Mouse (Mus musculus) hindbrain, embryonic 11.5 days (tissue): ENCODE measurements around the gene Anks4b. TPM values are rescaled to one million over a fixed set of nuclear protein-coding genes. Genes with fewer than 3 reads are reported as not detected.

Source experiments
- ATAC-seq: fragments of 200-750 bp; cut with Nextera tagmentation; 2 replicates; pipeline ENCODE4 v1.8.0; 2017; ENCODE audit warnings: mild to moderate bottlenecking, moderate TSS enrichment, moderate library complexity; ENCODE audit not compliant: low FRiP score
- DNase-seq: peaks from one replicate; pipeline ENCODE4 v3.0.0-alpha.2; 2015; ENCODE audit warnings: low spot score
- H3K27ac ChIP-seq: fragments of 300-500 bp; sonication (generic); 2 replicates; pipeline ENCODE4 v1.5.1; 2014; ENCODE audit warnings: mild to moderate bottlenecking, low read depth, low read length
- H3K27me3 ChIP-seq: fragments of 300-500 bp; sonication (generic); 2 replicates; pipeline ENCODE4 v1.6.1; 2014; ENCODE audit warnings: mild to moderate bottlenecking, low read length, moderate library complexity, mixed read lengths; ENCODE audit not compliant: control insufficient read depth, insufficient read depth
- H3K36me3 ChIP-seq: fragments of 300-500 bp; sonication (generic); 2 replicates; pipeline ENCODE4 v1.6.1; 2014; ENCODE audit warnings: mild to moderate bottlenecking, low read length, moderate library complexity, mixed read lengths; ENCODE audit not compliant: control insufficient read depth, insufficient read depth
- H3K4me1 ChIP-seq: fragments of 300-500 bp; sonication (generic); replicated peaks from 2 replicates; pipeline ENCODE4 v1.6.1; 2014; ENCODE audit warnings: low read length, mixed read lengths; ENCODE audit not compliant: control insufficient read depth, insufficient read depth
- H3K4me2 ChIP-seq: fragments of 300-500 bp; sonication (generic); replicated peaks from 2 replicates; pipeline ENCODE4 v1.6.1; 2014; ENCODE audit warnings: mild to moderate bottlenecking, low read depth, low read length
- H3K4me3 ChIP-seq: fragments of 300-500 bp; sonication (generic); 2 replicates; pipeline ENCODE4 v1.5.1; 2014; ENCODE audit warnings: low read depth, low read length
- H3K9ac ChIP-seq: fragments of 300-500 bp; sonication (generic); 2 replicates; pipeline ENCODE4 v1.6.1; 2014; ENCODE audit warnings: low read depth, low read length
- H3K9me3 ChIP-seq: fragments of 300-500 bp; sonication (generic); 2 replicates; pipeline ENCODE4 v1.6.1; 2016; ENCODE audit warnings: low read length; ENCODE audit not compliant: control insufficient read depth
- WGBS: fragments of 180-500 bp; shearing (Covaris S2); extraction: QIAGEN DNeasy Blood & Tissue Kit; methylation state at CpG from one replicate; pipeline ENCODE4 v1.1.7; 2014; 5-methylcytosine and 5-hydroxymethylcytosine counted together
- polyA plus RNA-seq: library from polyadenylated mRNA; unstranded; fragments of >200 nt; fragmentation: Nextera tagmentation; extraction: Ambion mirVana; gene quantifications from 2 replicates; pipeline ENCODE4 v1.2.1, GENCODE M21; 2014

The Anks4b gene
- polyA plus RNA-seq, 1 experiment from 2014 or later, result 0.08 TPM

DNA sequence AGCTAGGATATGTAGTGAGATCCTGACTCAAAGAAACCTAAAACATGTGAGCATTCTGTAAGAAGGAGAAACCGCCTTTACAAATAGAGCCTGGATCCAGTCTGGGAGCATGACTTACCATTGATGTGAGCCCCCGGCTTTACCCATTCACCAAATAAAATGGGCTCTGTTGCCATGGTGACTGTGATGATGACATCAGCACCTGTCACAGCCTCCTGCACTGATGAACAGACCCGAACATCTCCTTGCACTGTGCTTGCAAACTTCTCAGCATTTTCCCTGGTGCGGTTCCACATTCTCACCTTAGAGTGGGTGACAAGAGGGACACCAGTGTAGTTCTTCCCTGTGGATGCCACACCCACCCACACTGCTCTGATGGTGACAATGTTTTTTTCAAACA, 21.5 kb downstream of the Anks4b start:
- H3K4me1 ChIP-seq, result no peaks in the 10 kb centered on the region
- no peak overlapping the region for H3K4me2 ChIP-seq
- H3K9me3 ChIP-seq, result no peaks in the 10 kb centered on the region
- H3K4me3 ChIP-seq, result no peak overlapping the region
- no peak overlapping the region for H3K9ac ChIP-seq
- DNase-seq (no peak), ATAC-seq (no peak)
- H3K36me3 ChIP-seq, result no peaks in the 10 kb centered on the region
- 65% methylated on average over 4 of the region's 4 CpGs for WGBS
- H3K27me3 ChIP-seq, result no peaks in the 10 kb centered on the region; the same call in 1 of the 2 replicates
- H3K27ac ChIP-seq, result no peak overlapping the region

DNA sequence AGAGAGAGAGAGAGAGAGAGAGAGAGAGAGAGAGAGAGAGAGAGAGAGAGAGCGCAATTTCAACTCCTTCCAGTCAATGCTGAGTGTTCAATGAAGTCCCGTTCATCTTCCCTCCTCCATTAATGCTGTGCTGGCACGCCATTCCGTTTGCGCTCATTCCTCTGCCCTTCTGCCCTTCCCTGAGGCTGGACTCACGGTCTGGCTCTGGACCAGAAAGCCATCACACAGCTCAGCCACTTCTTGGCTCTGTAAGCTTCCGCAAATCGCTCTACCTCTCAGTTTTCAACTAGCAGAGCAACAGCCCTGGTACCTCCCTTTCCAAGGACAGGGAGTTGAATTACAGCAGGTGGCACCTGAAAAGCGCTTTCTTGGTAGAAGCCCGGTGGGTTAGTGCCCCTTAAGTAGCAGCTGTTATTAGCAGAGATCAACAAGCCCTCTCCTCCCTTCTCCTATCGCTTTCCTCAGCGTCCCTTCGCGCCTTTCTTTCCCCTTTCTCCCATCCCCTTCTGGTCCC, 27.6 kb downstream of the Anks4b start:
- 2% methylated on average over 13 of the region's 14 CpGs for WGBS
- Histone ChIP-seq H3K27me3 (peaks cover 15% of the 10 kb centered on the region), H3K9ac (0 out of 2 replicates have a peak overlapping the region, but pooled peaks have one; percentile 27), H3K9me3 (no peaks in the 10 kb centered on the region), H3K27ac (no peak overlapping the region), H3K4me2 (peak overlapping the region; percentile 33), H3K36me3 (no peaks in the 10 kb centered on the region), H3K4me3 (peak overlapping the region; percentile 12), H3K4me1 (no peaks in the 10 kb centered on the region)
- DNase-seq (peak; percentile 32), ATAC-seq (no peak)

DNA sequence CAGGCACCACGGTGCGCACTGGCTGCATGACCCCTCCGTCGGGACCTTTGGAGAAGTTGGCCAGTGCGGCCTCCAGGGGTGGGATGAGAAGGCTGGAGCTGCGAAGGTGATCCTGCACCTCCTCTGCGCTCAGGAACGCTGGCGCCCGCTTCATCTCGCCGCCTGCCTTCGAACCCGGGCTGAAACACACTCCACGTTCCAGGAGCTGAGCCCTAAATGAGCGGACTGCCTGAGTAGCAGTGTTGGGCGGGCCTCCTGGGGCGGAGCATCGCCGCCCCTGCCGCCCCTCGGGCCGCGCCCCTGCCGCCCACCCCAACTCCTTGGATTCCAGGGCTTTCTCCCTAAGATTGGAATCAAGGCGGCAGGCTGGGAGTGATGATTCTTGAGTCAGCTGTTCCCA, 28.1 kb downstream of the Anks4b start, which contains the start of gene Crym:
Crym (minus strand) TSS at position 341 of the 400 bp plus-strand sequence.
- Histone ChIP-seq H3K4me1 (no peaks in the 10 kb centered on the region), H3K9ac (0 out of 2 replicates have a peak within 1 kb of the TSS, but pooled peaks have one; percentile 27), H3K27ac (no peak within 1 kb of the TSS), H3K27me3 (peaks cover 15% of the 10 kb centered on the region), H3K4me2 (peak within 1 kb of the TSS; percentile 33), H3K36me3 (no peaks in the 10 kb centered on the region), H3K4me3 (peak within 1 kb of the TSS; percentile 12), H3K9me3 (no peaks in the 10 kb centered on the region)
- WGBS, result 3% methylated on average over 26 of the region's 26 CpGs
- ATAC-seq (no peak), DNase-seq (no peak)

GRCm38 (mm10) chr7:120203789-120204188, 30.1 kb downstream of the Anks4b start, which contains the start of gene Abca14:
TSS of gene Abca14 (plus strand) at chr7:120203961.
- Histone ChIP-seq H3K4me2 (no peak within 1 kb of the TSS), H3K36me3 (no peaks in the 10 kb centered on the region), H3K4me1 (no peaks in the 10 kb centered on the region), H3K9me3 (no peaks in the 10 kb centered on the region), H3K27ac (no peak within 1 kb of the TSS), H3K4me3 (no peak within 1 kb of the TSS), H3K9ac (no peak within 1 kb of the TSS), H3K27me3 (peaks cover 15% of the 10 kb centered on the region)
- peak; percentile 86 for DNase-seq
- peak; percentile 84 for ATAC-seq
- 4% methylated on average over 26 of the region's 26 CpGs for WGBS

DNA sequence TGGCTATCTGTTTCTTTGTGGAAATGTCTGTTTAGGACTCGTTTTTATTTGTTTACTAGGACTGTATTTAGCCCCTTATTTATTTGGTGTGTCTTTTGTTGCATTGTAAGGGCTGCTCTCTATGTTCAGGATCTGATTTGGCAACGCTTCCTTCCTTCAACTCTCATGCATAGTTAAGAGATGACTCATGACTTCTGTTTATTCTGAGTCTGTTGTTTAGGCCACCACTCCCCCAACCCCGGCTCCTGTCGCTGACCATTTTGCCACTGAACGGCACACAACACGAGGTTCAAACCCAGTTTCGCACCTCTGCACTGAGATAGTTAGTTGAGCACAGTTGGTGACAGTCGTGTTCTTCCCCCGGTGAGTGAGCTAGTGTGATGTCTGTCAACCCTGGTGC, 32.3 kb downstream of the Anks4b start:
- Histone ChIP-seq H3K27me3 (peaks cover 9% of the 10 kb centered on the region), H3K36me3 (no peaks in the 10 kb centered on the region), H3K9me3 (no peaks in the 10 kb centered on the region), H3K4me1 (no peaks in the 10 kb centered on the region), H3K9ac (no peak overlapping the region), H3K4me2 (no peak overlapping the region), H3K4me3 (no peak overlapping the region), H3K27ac (no peak overlapping the region)
- 79% methylated on average over 9 of the region's 9 CpGs for WGBS
- ATAC-seq (no peak), DNase-seq (no peak)

DNA sequence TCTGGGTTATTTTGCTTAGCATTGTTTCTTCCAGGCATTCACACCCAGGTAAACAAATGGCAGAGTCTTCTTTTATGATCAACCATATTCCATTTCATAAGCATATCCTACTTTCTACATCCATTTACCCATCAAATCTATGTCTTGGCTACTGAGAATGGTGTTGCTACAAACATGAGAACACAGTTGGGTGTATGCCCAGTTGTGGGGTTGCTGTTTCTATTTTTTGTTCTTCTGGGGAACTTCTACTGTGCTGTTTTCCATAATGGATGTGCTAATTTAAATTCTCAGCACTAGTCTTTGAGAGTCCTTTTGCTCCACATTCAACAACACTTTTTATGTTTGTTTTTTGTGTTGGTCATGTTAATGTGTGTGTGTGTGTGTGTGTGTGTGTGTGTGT, 54.9 kb downstream of the Anks4b start:
- H3K9ac ChIP-seq, result no peak overlapping the region
- no peak for DNase-seq
- H3K4me1 ChIP-seq, result no peaks in the 10 kb centered on the region

More for the DNA sequence above, 54.9 kb downstream of the Anks4b start:
- Histone ChIP-seq H3K4me3 (no peak overlapping the region), H3K27ac (no peak overlapping the region), H3K4me2 (no peak overlapping the region), H3K27me3 (no peaks in the 10 kb centered on the region), H3K36me3 (no peaks in the 10 kb centered on the region), H3K9me3 (no peaks in the 10 kb centered on the region)
- ATAC-seq, result no peak

Other genes starting within 250 kb of the Anks4b start
- gene Dnah3, start 78.6 kb upstream of the Anks4b start, polyA plus RNA-seq, result 0.34 TPM in 1 of 2 replicates, not detected in the other
- gene Tmem159, start 71.5 kb upstream of the Anks4b start, polyA plus RNA-seq, result 19.1 and 22.2 TPM in 2 replicates
- gene Zp2, start 28.6 kb upstream of the Anks4b start, polyA plus RNA-seq, result not detected in 2 replicates
- 28.4 and 32.0 TPM in 2 replicates for gene Crym, start 28.3 kb downstream of the Anks4b start, polyA plus RNA-seq
- not detected in 2 replicates for gene Abca14, start 30.1 kb downstream of the Anks4b start, polyA plus RNA-seq
- gene Abca15, start 154.8 kb downstream of the Anks4b start, polyA plus RNA-seq, result not detected in 2 replicates
- not detected in 2 replicates for gene Abca16, start 235.8 kb downstream of the Anks4b start, polyA plus RNA-seq